Mouse (Mus musculus) CH12.LX (cell line): ENCODE data around the gene Tox2. TPM values are rescaled to one million over a fixed set of nuclear protein-coding genes. Genes with fewer than 3 reads are reported as not detected.

Experiments
- DNase-seq: peaks from one replicate; pipeline ENCODE4 v3.0.0-alpha.2; 2013; ENCODE audit errors: extremely low read depth
- H3K27ac ChIP-seq: 2 replicates; pipeline ENCODE4 v1.5.1; 2012; ENCODE audit warnings: low read depth, mild to moderate bottlenecking, control low read depth, moderate library complexity; ENCODE audit not compliant: insufficient read depth
- H3K27me3 ChIP-seq: replicated peaks from 2 replicates; pipeline ENCODE3; 2012; ENCODE audit warnings: inconsistent platforms
- H3K36me3 ChIP-seq, 2 experiments: replicated peaks in 1 of 2; 2 replicates each; pipeline versions ENCODE3 to v1.6.1; 2012; ENCODE audit warnings: inconsistent platforms in 1 of 2, low read length in 1 of 2, mild to moderate bottlenecking in 1 of 2, mixed read lengths in 1 of 2, moderate library complexity in 1 of 2; ENCODE audit not compliant: control insufficient read depth in 1 of 2, insufficient read depth in 1 of 2
- H3K4me1 ChIP-seq, 2 experiments: 2 replicates each; pipeline ENCODE4 v1.6.1; 2012; ENCODE audit warnings: inconsistent platforms in 1 of 2, moderate library complexity in 1 of 2; ENCODE audit not compliant: insufficient read depth in 2 of 2, control insufficient read depth in 1 of 2
- H3K4me2 ChIP-seq: 2 replicates; pipeline ENCODE4 v1.6.1; 2012; ENCODE audit warnings: low read depth, mild to moderate bottlenecking, control low read depth; ENCODE audit not compliant: poor library complexity, insufficient read depth, severe bottlenecking
- H3K4me3 ChIP-seq, 3 experiments: fragments of 150-350 bp in 1 of 3; sonication (generic) in 1 of 3; replicated peaks in 1 of 3; 2 replicates each; pipeline versions ENCODE3 to v1.5.1; 2011 to 2012; ENCODE audit warnings: low read depth in 2 of 3, low read length in 2 of 3, mild to moderate bottlenecking in 2 of 3, moderate library complexity in 2 of 3, control low read depth in 1 of 3, improper control_type of control experiment in 1 of 3, inconsistent platforms in 1 of 3, mixed read lengths in 1 of 3; ENCODE audit not compliant: poor library complexity in 1 of 3
- H3K79me2 ChIP-seq: replicated peaks from 2 replicates; pipeline ENCODE4 v1.6.1; 2012; ENCODE audit warnings: mild to moderate bottlenecking, moderate library complexity; ENCODE audit not compliant: control insufficient read depth, poor library complexity, insufficient read depth, severe bottlenecking; ENCODE audit errors: extremely low read depth
- H3K9ac ChIP-seq: 2 replicates; pipeline ENCODE4 v1.6.1; 2012; ENCODE audit warnings: low read depth, mild to moderate bottlenecking, control low read depth, moderate library complexity; ENCODE audit not compliant: insufficient read depth
- H3K9me3 ChIP-seq: replicated peaks from 2 replicates; pipeline ENCODE3; 2012; ENCODE audit warnings: low read length, inconsistent platforms, mixed read lengths
- BHLHE40 ChIP-seq: IDR thresholded peaks from 2 replicates; pipeline ENCODE4 v1.6.1; 2011; ENCODE audit warnings: mild to moderate bottlenecking, low read depth, low read length, improper control_type of control experiment
- CHD1 ChIP-seq: IDR thresholded peaks from 2 replicates; pipeline ENCODE4 v1.6.1; 2012; ENCODE audit warnings: low read depth, low read length, improper control_type of control experiment, inconsistent platforms
- CHD2 ChIP-seq: IDR thresholded peaks from 2 replicates; pipeline ENCODE4 v1.6.1; 2011; ENCODE audit warnings: low read length, improper control_type of control experiment
- CTCF ChIP-seq, 2 experiments: IDR thresholded peaks in 1 of 2; conservative IDR thresholded peaks in 1 of 2; 2 replicates each; pipeline ENCODE4 v1.5.1; 2011 to 2012; ENCODE audit warnings: low read depth in 2 of 2, low read length in 2 of 2, improper control_type of control experiment in 1 of 2, inconsistent platforms in 1 of 2, mild to moderate bottlenecking in 1 of 2, moderate library complexity in 1 of 2
- E2F4 ChIP-seq: IDR thresholded peaks from 2 replicates; pipeline ENCODE4 v1.6.1; 2011; ENCODE audit warnings: low read depth, low read length, improper control_type of control experiment; ENCODE audit not compliant: insufficient replicate concordance
- ELF1 ChIP-seq: IDR thresholded peaks from 2 replicates; pipeline ENCODE4 v1.6.1; 2014; ENCODE audit warnings: low read depth, mild to moderate bottlenecking, inconsistent platforms, low read length, improper control_type of control experiment
- ETS1 ChIP-seq: conservative IDR thresholded peaks from 2 replicates; pipeline ENCODE4 v1.6.1; 2012; ENCODE audit warnings: low read depth, mild to moderate bottlenecking, inconsistent platforms, low read length, improper control_type of control experiment, moderate library complexity
- GABPA ChIP-seq: IDR thresholded peaks from 2 replicates; pipeline ENCODE4 v1.6.1; 2012; ENCODE audit warnings: low read depth, low read length, improper control_type of control experiment, inconsistent platforms; ENCODE audit not compliant: insufficient replicate concordance
- JUN ChIP-seq: IDR thresholded peaks from 2 replicates; pipeline ENCODE4 v1.6.1; 2011; ENCODE audit warnings: low read depth, mild to moderate bottlenecking, low read length, improper control_type of control experiment, moderate library complexity; ENCODE audit not compliant: insufficient read depth
- KAT2A ChIP-seq: IDR thresholded peaks from 2 replicates; pipeline ENCODE4 v1.6.1; 2012; ENCODE audit warnings: low read length, improper control_type of control experiment, inconsistent platforms; ENCODE audit not compliant: insufficient replicate concordance
- MEF2A ChIP-seq: IDR thresholded peaks from 2 replicates; pipeline ENCODE4 v1.6.1; 2014; ENCODE audit warnings: low read depth, mild to moderate bottlenecking, inconsistent platforms, low read length, improper control_type of control experiment, borderline replicate concordance
- MXI1 ChIP-seq: IDR thresholded peaks from 2 replicates; pipeline ENCODE4 v1.6.1; 2011; ENCODE audit warnings: mild to moderate bottlenecking, low read depth, low read length, improper control_type of control experiment
- MYC ChIP-seq: IDR thresholded peaks from 2 replicates; pipeline ENCODE4 v1.6.1; 2011; ENCODE audit warnings: low read depth, mild to moderate bottlenecking, improper control_type of control experiment, low read length
- PAX5 ChIP-seq: IDR thresholded peaks from 2 replicates; pipeline ENCODE4 v1.6.1; 2012; ENCODE audit warnings: low read length, inconsistent platforms, mixed read lengths
- POLR2A ChIP-seq: IDR thresholded peaks from 2 replicates; pipeline ENCODE4 v1.6.1; 2011; ENCODE audit warnings: low read depth, mild to moderate bottlenecking, improper control_type of control experiment, low read length
- POLR2AphosphoS2 ChIP-seq: IDR thresholded peaks from 2 replicates; pipeline ENCODE4 v1.6.1; 2011; ENCODE audit warnings: low read depth, low read length, improper control_type of control experiment
- RAD21 ChIP-seq: IDR thresholded peaks from 2 replicates; pipeline ENCODE4 v1.6.1; 2011; ENCODE audit warnings: low read depth, mild to moderate bottlenecking, low read length, improper control_type of control experiment, moderate library complexity
- RCOR1 ChIP-seq: conservative IDR thresholded peaks from 2 replicates; pipeline ENCODE4 v1.6.1; 2012; ENCODE audit warnings: low read depth, mild to moderate bottlenecking, inconsistent platforms, low read length, improper control_type of control experiment
- SMC3 ChIP-seq: IDR thresholded peaks from 2 replicates; pipeline ENCODE4 v1.6.1; 2011; ENCODE audit warnings: low read depth, low read length, improper control_type of control experiment
- TBP ChIP-seq: conservative IDR thresholded peaks from 2 replicates; pipeline ENCODE4 v1.6.1; 2011; ENCODE audit warnings: low read depth, low read length, improper control_type of control experiment
- UBTF ChIP-seq: IDR thresholded peaks from 2 replicates; pipeline ENCODE4 v1.6.1; 2012; ENCODE audit warnings: low read depth, mild to moderate bottlenecking, inconsistent platforms, low read length, improper control_type of control experiment, moderate library complexity
- ZC3H11A ChIP-seq: IDR thresholded peaks from 2 replicates; pipeline ENCODE4 v1.6.1; 2012; ENCODE audit warnings: low read depth, mild to moderate bottlenecking, inconsistent platforms, low read length, improper control_type of control experiment
- ZKSCAN1 ChIP-seq: IDR thresholded peaks from 2 replicates; pipeline ENCODE4 v1.6.1; 2012; ENCODE audit warnings: low read depth, inconsistent platforms, low read length, improper control_type of control experiment, borderline replicate concordance
- ZMIZ1 ChIP-seq: IDR thresholded peaks from 2 replicates; pipeline ENCODE4 v1.6.1; 2012; ENCODE audit warnings: low read depth, mild to moderate bottlenecking, inconsistent platforms, low read length, improper control_type of control experiment
- dilution Hi-C: fragments of 300-500 bp; cut with MboI; formaldehyde crosslinking; loops from 2 replicates; pipeline ENCODE4 v1.14.3; 2020; ENCODE audit warnings: low sequenced_read_pairs; ENCODE audit not compliant: extremely low pct_unique_long_range_greater_than_20kb, extremely low pct_ligation_motif_present
- in situ Hi-C: fragments of 300-500 bp; cut with MboI; formaldehyde crosslinking; loops from 3 replicates; pipeline ENCODE4 v1.14.3; 2019; ENCODE audit warnings: low sequenced_read_pairs, low pct_ligation_motif_present, low pct_unique_long_range_greater_than_20kb, mixed read lengths
- polyA plus RNA-seq: library from polyadenylated mRNA; unstranded; fragments of >175 nt; gene quantifications from 2 replicates; pipeline ENCODE4 v1.2.1, GENCODE M21; 2012; ENCODE audit warnings: low read depth; ENCODE audit not compliant: insufficient read length
- total RNA-seq, 2 experiments: library from RNA; depleted of rRNA; stranded (reverse); fragments of 300-350 nt in 1 of 2; fragments of >200 nt in 1 of 2; gene quantifications; 2 replicates each; pipeline ENCODE4 v1.2.3; 2012 to 2014

The Tox2 gene
- total and polyA plus RNA-seq, 3 experiments, result not detected

DNA sequence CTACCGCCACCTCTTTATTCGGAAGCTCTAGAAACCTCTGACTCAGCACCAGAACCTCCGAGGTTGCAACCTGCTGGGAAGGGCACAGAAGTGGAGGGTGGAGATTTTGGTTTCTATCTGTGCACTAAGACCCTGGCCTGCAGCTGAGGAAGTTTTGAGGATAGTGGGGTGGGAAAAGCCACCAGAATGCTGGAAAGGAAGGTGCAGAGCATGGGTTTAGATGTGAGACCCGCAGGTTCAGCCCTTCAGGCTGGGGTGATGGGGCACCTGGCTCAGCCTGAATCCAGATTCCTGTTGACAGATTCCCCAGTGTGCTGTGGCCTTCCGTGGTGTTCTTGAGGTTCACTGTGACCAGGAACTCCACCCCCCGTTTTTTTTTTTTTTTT lies 2.3 kb downstream of the Tox2 start:
- in situ Hi-C loops (no loop called here), dilution Hi-C loops (no loop called here)
- TF ChIP-seq MXI1, result no peak
- TF ChIP-seq CTCF (conservative IDR thresholded peaks at IDR 0.05 in 1 of 2, IDR thresholded peaks at IDR 0.05 in 1 of 2; ENCODE audit: low read depth in 2 of 2, low read length in 2 of 2), result no peak
- TF ChIP-seq RAD21, result no peak
- TF ChIP-seq CHD1, result no peak
- TF ChIP-seq POLR2A, result no peak
- TF ChIP-seq BHLHE40, result no peak
- TF ChIP-seq ELF1, result no peak
- no peak for TF ChIP-seq SMC3
- TF ChIP-seq ZKSCAN1, result no peak
- TF ChIP-seq TBP, result no peak
- no peak for TF ChIP-seq GABPA
- no peak for TF ChIP-seq UBTF
- no peak for TF ChIP-seq KAT2A
- no peak for TF ChIP-seq ZMIZ1
- no peak for TF ChIP-seq MEF2A
- TF ChIP-seq RCOR1, result no peak
- no peak for TF ChIP-seq E2F4
- H3K36me3 ChIP-seq, result no peaks in the 10 kb centered on the region
- H3K4me2 ChIP-seq, result no peak overlapping the region
- no peaks in the 10 kb centered on the region for H3K4me1 ChIP-seq
- no peak for DNase-seq
- no peaks in the 10 kb centered on the region for H3K79me2 ChIP-seq
- no peak overlapping the region for H3K27ac ChIP-seq
- no peak overlapping the region for H3K9ac ChIP-seq
- H3K4me3 ChIP-seq, result no peak overlapping the region
- peaks cover 52% of the 10 kb centered on the region for H3K9me3 ChIP-seq
- peaks cover 5% of the 10 kb centered on the region for H3K27me3 ChIP-seq

DNA sequence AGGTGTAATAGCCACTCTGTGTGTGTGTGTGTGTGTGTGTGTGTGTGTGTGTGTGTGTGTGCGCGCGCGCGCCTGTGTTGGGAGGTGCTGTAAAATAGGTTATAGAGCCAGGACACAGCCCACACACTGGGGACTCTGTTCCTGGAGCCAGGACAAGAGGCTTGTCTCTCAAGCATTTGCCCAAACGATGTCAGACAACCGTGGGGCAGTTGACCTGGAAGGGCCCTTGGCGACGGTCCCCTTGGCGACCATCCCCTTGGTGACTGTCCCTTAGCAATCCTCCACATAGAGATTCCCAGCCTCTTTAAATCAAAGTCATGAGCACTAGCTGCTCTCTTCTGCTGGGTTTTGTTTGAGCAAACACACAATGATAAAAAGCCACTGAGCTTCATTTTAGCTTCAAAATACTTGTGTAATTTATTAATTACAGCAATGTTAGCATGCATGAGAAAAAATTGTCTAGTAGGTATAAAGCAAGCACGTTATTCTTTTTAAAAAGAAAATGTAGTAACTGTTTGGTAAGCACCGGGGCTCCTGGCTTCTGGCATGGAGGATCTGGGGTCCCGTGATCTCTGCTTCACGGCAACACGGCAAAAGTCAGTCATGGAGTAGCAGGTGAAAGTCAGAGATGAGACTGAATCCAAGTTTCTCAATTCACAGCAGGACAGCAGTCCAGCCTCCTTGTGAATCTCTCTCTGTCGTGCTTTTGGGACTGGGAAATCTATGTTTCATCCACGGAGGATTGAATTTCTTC lies 3.0 kb downstream of the Tox2 start:
- in situ Hi-C loops (no loop called here), dilution Hi-C loops (no loop called here)
- Histone ChIP-seq H3K4me2 (no peak overlapping the region), H3K36me3 (no peaks in the 10 kb centered on the region), H3K79me2 (no peaks in the 10 kb centered on the region), H3K9ac (no peak overlapping the region), H3K27me3 (peaks cover 8% of the 10 kb centered on the region), H3K27ac (no peak overlapping the region), H3K4me3 (no peak overlapping the region), H3K4me1 (no peaks in the 10 kb centered on the region), H3K9me3 (peaks cover 53% of the 10 kb centered on the region)
- no peak for TF ChIP-seq POLR2A
- no peak for TF ChIP-seq JUN
- TF ChIP-seq CHD1, result no peak
- TF ChIP-seq MXI1, result no peak
- no peak for TF ChIP-seq UBTF
- TF ChIP-seq POLR2AphosphoS2, result no peak
- TF ChIP-seq ETS1, result no peak
- TF ChIP-seq PAX5, result no peak
- no peak for TF ChIP-seq RAD21
- TF ChIP-seq CHD2, result no peak
- TF ChIP-seq ZMIZ1, result no peak
- no peak for TF ChIP-seq ZC3H11A
- no peak for TF ChIP-seq MYC
- TF ChIP-seq GABPA, result no peak
- DNase-seq, result no peak
